Mouse (Mus musculus) brain, embryonic 14.5 days (tissue): ENCODE results near the gene S100a3. TPM values are rescaled to one million over a fixed set of nuclear protein-coding genes. Genes with fewer than 3 reads are reported as not detected.

Experiments used
- DNase-seq: peaks from one replicate; pipeline ENCODE4 v3.0.0-alpha.2; 2011; ENCODE audit warnings: low read depth
- CTCF ChIP-seq: fragments of 200-500 bp; IDR thresholded peaks from 2 replicates; pipeline ENCODE4 v1.5.1; 2012; ENCODE audit warnings: inconsistent platforms, mild to moderate bottlenecking, moderate library complexity, borderline replicate concordance; ENCODE audit not compliant: insufficient read depth, insufficient read length; ENCODE audit errors: extremely low read depth
- POLR2A ChIP-seq: fragments of 200-500 bp; IDR thresholded peaks from 2 replicates; pipeline ENCODE4 v1.6.1; 2012; ENCODE audit warnings: mild to moderate bottlenecking, inconsistent platforms, borderline replicate concordance; ENCODE audit not compliant: poor library complexity, insufficient read depth, insufficient read length, severe bottlenecking; ENCODE audit errors: extremely low read depth
- polyA plus RNA-seq: library from polyadenylated mRNA; depleted of rRNA; stranded (reverse); fragments of >200 nt; gene quantifications from 2 replicates; pipeline ENCODE4 v1.2.3, GENCODE M21; 2012

S100a3 gene
- polyA plus RNA-seq, 1 experiment: 1.1 TPM

DNA sequence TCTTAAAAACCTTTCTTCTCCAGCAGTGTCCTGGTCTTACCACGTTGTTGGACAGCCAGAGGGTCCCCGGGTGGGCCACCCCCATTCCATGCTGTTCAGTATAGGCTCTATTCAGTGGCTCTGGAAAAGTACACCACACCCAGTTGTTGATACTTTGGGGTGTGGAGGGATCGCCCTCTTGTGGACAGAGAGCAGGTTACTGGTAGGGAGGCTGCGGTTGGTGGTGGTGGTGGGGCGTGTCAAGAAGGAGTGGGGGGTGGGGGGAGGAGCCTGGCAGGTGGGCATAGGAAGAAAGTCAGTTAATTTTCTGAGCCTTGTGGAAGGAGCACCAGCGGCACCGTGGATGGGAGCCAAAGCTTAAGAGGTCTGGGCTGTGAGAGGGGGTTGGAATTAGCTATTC, 55.0 kb downstream of the S100a3 start:
- DNase-seq: peak; percentile 69
- TF ChIP-seq POLR2A (no peak), CTCF (peak; percentile 59; the same call in 1 of the 2 replicates)

DNA sequence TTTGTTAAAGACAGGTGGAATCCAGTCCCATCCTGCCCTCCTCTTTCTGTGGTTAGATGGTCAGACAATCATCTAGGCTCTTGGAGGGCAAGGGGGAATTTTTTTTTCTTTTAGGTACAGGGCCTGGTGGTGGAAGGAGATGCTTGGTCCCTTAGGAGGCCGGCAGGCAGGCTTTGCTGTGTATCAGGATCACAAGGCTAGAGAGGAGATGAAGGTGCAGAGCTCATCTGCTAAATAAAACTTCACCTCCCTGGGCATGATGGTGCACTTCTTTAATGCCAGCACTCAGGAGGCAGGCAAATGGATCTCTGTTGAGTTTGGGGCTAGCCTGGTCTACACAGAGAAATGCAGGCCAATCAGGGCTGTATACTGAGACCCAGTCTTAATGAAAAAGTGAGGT, 55.5 kb downstream of the S100a3 start:
- TF ChIP-seq POLR2A (no peak), CTCF (no peak)
- no peak for DNase-seq

DNA sequence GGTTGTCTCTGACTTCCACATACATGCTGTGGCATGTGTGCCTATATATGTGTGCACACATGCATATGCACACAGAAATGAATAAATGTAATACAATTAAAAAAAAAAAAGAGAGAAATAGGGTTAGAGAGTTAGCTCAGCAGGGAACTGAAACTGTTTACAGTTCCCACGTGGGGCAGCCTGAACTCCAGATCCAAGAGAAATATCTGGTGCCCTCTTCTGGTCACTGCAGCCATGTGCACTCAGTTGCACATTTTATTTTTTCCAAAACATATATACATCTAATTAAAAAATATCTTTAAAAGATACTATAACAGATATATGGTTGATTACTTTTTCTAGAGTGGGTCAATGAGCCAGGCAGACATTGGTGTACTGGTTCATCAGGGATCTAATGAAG, 57.2 kb downstream of the S100a3 start:
- TF ChIP-seq CTCF (peak; percentile 14; the same call in 1 of the 2 replicates), POLR2A (no peak)
- no peak for DNase-seq

DNA sequence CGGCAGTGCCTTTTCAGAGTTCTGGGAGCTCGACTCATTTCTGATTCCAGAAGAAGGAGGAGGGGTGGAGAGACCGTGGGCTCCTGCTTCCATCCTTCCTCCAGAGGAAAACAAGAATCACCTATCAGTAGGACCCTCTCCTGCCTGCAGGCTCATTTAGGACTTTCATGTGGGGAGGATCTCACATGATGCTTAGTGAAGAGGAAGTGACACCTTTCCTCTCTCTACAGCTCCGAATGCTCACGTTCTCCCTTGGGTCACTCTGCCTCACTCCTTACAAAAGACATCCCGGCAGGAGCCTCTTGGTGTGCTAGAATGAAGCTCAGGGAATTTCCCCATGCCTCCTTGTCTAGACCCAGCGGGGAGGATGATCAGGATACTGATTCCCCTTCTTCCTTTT, 61.2 kb downstream of the S100a3 start:
- DNase-seq: no peak
- no peak for TF ChIP-seq POLR2A
- no peak for TF ChIP-seq CTCF

DNA sequence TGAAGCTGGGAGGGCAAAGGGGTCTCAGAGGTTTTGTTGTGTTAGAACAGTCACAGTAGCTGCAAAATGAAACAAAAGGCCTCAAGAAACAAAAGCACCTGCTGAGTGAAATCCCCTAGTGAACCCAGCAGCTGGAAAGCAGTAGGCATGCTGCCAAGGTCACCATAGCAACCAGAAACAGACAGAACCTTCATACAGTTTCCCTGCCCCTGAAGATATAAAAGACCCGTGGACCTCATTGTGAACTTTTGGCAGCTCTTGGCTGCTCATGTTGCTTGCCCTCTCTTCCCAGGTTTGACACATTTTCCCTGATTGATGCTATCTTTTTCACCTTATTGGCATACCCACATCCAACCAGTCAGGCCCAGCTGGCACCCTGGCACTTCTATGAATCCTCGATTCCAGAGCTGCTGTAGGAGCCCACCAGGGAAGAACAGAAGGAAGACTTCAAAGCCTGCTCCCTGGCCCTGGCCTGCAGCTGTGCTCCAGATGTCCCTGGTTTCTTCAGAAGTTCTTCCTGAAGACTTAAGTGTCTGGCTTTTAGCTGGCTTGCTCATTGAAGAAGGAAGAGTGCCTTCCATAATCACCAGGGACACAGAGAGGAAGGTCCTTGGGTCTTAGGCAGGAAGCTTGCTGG, 63.2 kb downstream of the S100a3 start:
- peak; percentile 92 for DNase-seq
- TF ChIP-seq CTCF (no peak), POLR2A (no peak)

DNA sequence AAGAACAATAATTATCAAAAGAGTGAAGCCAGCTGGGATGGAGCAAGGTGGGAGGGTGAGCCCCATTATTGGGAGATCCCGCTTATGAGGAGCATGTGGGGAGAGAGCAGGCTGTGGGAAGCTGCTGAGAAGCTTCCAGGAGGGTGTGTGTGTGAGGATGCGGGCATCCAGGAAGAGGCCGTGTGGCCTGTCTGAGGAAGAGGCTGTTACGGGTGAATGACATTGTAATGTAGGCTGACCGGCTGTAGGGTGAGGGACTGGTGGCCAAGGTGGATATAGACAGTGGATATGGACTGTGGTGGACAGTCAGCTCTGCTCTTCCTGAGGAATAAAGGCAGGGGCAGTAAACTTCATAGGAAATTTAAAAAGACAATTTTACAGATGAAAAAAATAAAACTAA, 65.1 kb downstream of the S100a3 start:
- DNase-seq: no peak
- TF ChIP-seq CTCF (no peak), POLR2A (no peak)

DNA sequence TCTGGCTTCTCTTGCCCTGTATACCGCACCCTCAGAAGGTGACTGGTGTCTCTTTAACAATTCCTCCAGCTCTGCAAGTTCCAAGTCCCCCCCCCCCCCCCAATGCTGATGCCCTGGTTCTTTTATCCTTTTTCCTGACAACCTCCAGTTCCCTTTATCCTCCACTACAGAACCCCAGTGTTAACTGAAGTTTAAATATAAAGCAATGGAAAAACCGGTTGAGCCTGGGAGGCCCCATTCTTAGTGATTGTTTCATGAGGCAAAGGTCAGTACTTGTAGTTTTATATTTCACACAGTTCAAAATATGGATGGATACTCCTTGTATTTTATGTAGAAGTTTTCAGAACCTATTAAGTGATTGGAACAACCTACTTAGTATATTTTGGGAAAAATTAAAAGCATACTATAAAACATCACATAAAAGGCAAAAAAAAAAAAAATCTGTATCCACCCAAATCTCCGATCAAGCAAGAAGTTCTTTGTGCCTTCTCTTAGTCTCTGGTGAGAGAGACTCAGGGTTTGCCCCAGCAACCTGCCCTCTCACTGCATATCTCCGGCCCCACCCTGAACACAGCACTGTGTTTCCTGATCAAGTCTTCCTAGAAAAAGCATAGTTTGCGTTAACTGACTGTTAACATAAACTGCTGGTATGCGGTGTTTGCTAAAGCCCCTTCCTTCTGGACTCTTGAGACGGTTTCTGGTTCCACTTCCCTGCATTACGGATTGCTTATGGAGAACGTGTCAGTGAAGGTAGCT, 66.1 kb downstream of the S100a3 start:
- TF ChIP-seq CTCF (no peak), POLR2A (no peak)
- DNase-seq: no peak

DNA sequence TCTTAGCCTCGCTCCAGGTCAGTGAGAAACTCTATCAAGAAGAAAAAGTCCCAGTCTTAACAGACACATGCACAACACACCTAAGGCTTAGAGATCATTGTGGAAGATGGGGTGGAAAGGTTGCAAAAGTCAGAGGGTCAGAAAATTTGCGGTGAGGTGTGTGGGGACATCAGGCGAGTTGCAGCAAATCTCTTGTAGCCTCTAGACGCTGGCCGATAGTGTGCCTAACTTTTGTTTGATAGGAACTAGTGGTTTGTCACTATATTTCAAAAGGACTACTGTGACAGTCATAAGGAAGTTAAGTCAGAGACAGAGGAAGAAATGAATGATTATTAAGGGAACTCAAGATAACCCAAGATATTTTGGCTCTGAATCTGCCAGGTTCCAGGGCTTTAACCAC, 67.0 kb downstream of the S100a3 start:
- no peak for DNase-seq
- no peak for TF ChIP-seq CTCF
- no peak for TF ChIP-seq POLR2A

DNA sequence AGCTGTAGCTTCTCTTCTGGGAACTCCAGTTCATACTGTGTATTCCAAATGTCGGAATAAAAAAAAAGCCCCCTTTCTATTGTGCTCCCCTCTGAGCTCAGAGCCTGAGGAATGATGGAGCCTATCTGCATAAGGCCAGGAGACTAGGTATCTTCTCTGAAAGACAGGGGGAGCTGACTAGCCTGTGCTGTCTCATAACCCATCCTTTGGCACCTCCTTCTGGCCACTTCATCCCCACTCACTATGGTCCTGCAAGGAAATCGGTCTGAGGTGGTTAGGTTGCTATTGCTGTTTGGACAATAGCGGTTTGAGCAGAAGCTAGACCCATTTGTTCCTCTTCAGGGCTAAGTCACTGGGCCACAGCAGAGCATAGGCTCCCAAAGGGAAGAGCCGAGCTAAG, 67.4 kb downstream of the S100a3 start:
- peak; percentile 53 for DNase-seq
- TF ChIP-seq POLR2A: no peak
- TF ChIP-seq CTCF: peak; percentile 46; the same call in 1 of the 2 replicates

DNA sequence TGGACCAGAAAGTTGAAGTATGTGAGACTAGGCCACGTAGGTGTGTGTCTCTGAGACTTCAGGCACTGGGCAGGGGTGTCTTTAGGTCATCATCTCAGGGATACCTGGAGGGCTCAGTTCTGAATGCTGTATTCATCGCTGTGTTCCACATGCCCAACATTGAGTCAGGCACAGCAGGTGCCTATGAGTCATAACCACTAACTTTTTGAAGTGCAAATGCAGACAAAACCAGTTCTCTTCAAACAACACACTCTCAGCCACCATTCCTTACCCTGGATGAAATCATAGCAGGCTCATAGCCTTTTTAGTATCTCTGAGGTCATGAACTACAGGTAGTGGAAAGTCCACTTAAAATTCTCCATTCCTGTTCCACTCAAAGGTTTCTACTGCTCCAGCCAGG, 68.9 kb downstream of the S100a3 start:
- no peak for TF ChIP-seq POLR2A
- no peak for TF ChIP-seq CTCF
- no peak for DNase-seq

DNA sequence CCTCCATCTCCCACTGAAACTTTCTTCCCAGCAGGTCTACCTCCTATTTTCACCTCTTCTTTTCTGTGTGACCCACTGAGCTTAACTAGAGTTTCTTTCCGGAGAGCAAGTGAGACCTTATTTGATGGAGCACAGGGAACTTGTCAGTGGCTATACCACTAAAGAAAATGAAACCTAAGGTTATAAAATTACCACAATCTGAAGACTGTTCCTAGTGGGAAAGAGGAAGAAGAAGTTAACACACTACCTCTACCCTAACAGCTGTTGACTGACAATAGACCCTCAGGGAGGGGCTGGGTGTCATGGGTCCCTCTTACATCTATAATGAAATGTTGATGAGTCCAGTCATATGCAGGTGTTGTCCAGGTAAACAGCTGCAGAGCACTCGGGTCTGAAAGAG, 71.6 kb downstream of the S100a3 start:
- TF ChIP-seq POLR2A (no peak), CTCF (no peak)
- DNase-seq: no peak
